Mouse (Mus musculus) hindbrain, embryonic 12.5 days (tissue): ENCODE measurements around the gene Ppp1r12b. TPM values are rescaled to one million over a fixed set of nuclear protein-coding genes. Genes with fewer than 3 reads are reported as not detected.

Source experiments
- ATAC-seq: fragments of 200-750 bp; cut with Nextera tagmentation; 2 replicates; pipeline ENCODE4 v1.8.0; 2017; ENCODE audit warnings: moderate TSS enrichment; ENCODE audit not compliant: low FRiP score
- H3K27ac ChIP-seq: fragments of 300-500 bp; sonication (generic); 2 replicates; pipeline ENCODE4 v1.5.1; 2016; ENCODE audit warnings: mild to moderate bottlenecking
- H3K27me3 ChIP-seq: fragments of 300-500 bp; sonication (generic); 2 replicates; pipeline ENCODE4 v1.6.1; 2016; ENCODE audit warnings: mild to moderate bottlenecking
- H3K36me3 ChIP-seq: fragments of 300-500 bp; sonication (generic); 2 replicates; pipeline ENCODE4 v1.6.1; 2016; ENCODE audit warnings: mild to moderate bottlenecking
- H3K4me1 ChIP-seq: fragments of 300-500 bp; sonication (generic); 2 replicates; pipeline ENCODE4 v1.6.1; 2016
- H3K4me2 ChIP-seq: fragments of 300-500 bp; sonication (generic); replicated peaks from 2 replicates; pipeline ENCODE4 v1.6.1; 2016; ENCODE audit warnings: mild to moderate bottlenecking
- H3K4me3 ChIP-seq: fragments of 300-500 bp; sonication (generic); 2 replicates; pipeline ENCODE4 v1.5.1; 2016; ENCODE audit warnings: mild to moderate bottlenecking
- H3K9ac ChIP-seq: fragments of 300-500 bp; sonication (generic); 2 replicates; pipeline ENCODE4 v1.6.1; 2016; ENCODE audit warnings: mild to moderate bottlenecking, moderate library complexity
- H3K9me3 ChIP-seq: fragments of 300-500 bp; sonication (generic); replicated peaks from 2 replicates; pipeline ENCODE4 v1.6.1; 2016; ENCODE audit warnings: mild to moderate bottlenecking
- WGBS: fragments of 180-500 bp; shearing (Covaris S2); methylation state at CpG from one replicate; pipeline ENCODE4 v1.1.7; 2016; 5-methylcytosine and 5-hydroxymethylcytosine counted together
- polyA plus RNA-seq: library from polyadenylated mRNA; unstranded; fragments of >200 nt; fragmentation: Nextera tagmentation; extraction: Ambion mirVana; gene quantifications from 2 replicates; pipeline ENCODE4 v1.2.1, GENCODE M21; 2016

Gene Ppp1r12b
- 12.7 and 13.2 TPM in 2 replicates for polyA plus RNA-seq

GRCm38 (mm10) chr1:134955637-134956176 is at the start of gene Ppp1r12b:
Gene Ppp1r12b, minus strand, starts transcription at chr1:134955942.
- Histone ChIP-seq H3K27ac (peak within 1 kb of the TSS; percentile 94), H3K4me1 (peaks cover 13% of the 10 kb centered on the region), H3K9ac (peak within 1 kb of the TSS; percentile 83), H3K27me3 (no peaks in the 10 kb centered on the region), H3K36me3 (no peaks in the 10 kb centered on the region), H3K4me3 (peak within 1 kb of the TSS; percentile 81), H3K4me2 (peak within 1 kb of the TSS; percentile 84), H3K9me3 (no peaks in the 10 kb centered on the region)
- ATAC-seq: peak; percentile 99
- WGBS: under 1% methylated on average over 36 of the region's 39 CpGs

GRCm38 (mm10) chr1:135003346-135003745 is 47.6 kb upstream of the Ppp1r12b start:
- peaks cover 4% of the 10 kb centered on the region; the same call in 1 of the 2 replicates for H3K4me1 ChIP-seq
- no peak overlapping the region for H3K4me3 ChIP-seq
- 47% methylated on average over 3 of the region's 4 CpGs for WGBS
- H3K4me2 ChIP-seq: no peak overlapping the region
- H3K27ac ChIP-seq: no peak overlapping the region
- no peak overlapping the region for H3K9ac ChIP-seq
- 0 out of 2 replicates have a peak, but pooled peaks cover under 1% of the 10 kb centered on the region for H3K27me3 ChIP-seq
- no peak for ATAC-seq
- H3K36me3 ChIP-seq: no peaks in the 10 kb centered on the region
- H3K9me3 ChIP-seq: no peaks in the 10 kb centered on the region

GRCm38 (mm10) chr1:135000527-135000926 is 44.8 kb upstream of the Ppp1r12b start:
- no peak overlapping the region for H3K4me3 ChIP-seq
- peaks cover 9% of the 10 kb centered on the region for H3K4me1 ChIP-seq
- H3K4me2 ChIP-seq: no peak overlapping the region
- WGBS: 82% methylated on average over 9 of the region's 9 CpGs
- no peak overlapping the region for H3K9ac ChIP-seq
- no peaks in the 10 kb centered on the region for H3K36me3 ChIP-seq
- no peaks in the 10 kb centered on the region for H3K9me3 ChIP-seq
- no peak for ATAC-seq
- 0 out of 2 replicates have a peak, but pooled peaks cover 5% of the 10 kb centered on the region for H3K27me3 ChIP-seq
- no peak overlapping the region for H3K27ac ChIP-seq

- Histone ChIP-seq H3K9me3 (no peaks in the 10 kb centered on the region), H3K27ac (no peak overlapping the region), H3K36me3 (no peaks in the 10 kb centered on the region), H3K4me3 (no peak overlapping the region), H3K4me1 (peaks cover 9% of the 10 kb centered on the region), H3K4me2 (no peak overlapping the region), H3K27me3 (0 out of 2 replicates have a peak, but pooled peaks cover 14% of the 10 kb centered on the region), H3K9ac (no peak overlapping the region)
- 88% methylated on average over 8 of the region's 8 CpGs for WGBS
- no peak for ATAC-seq
Measured at GRCm38 (mm10) chr1:134998231-134998630, 42.5 kb upstream of the Ppp1r12b start.

GRCm38 (mm10) chr1:134997568-134997967 is 41.8 kb upstream of the Ppp1r12b start:
- ATAC-seq: no peak
- Histone ChIP-seq H3K27me3 (0 out of 2 replicates have a peak, but pooled peaks cover 14% of the 10 kb centered on the region), H3K4me3 (no peak overlapping the region), H3K9ac (no peak overlapping the region), H3K36me3 (no peaks in the 10 kb centered on the region), H3K9me3 (no peaks in the 10 kb centered on the region), H3K4me1 (peaks cover 8% of the 10 kb centered on the region), H3K4me2 (no peak overlapping the region), H3K27ac (no peak overlapping the region)
- WGBS: 84% methylated on average over 5 of the region's 5 CpGs

GRCm38 (mm10) chr1:134996471-134996870 is 40.7 kb upstream of the Ppp1r12b start:
- Histone ChIP-seq H3K4me2 (no peak overlapping the region), H3K36me3 (no peaks in the 10 kb centered on the region), H3K4me3 (no peak overlapping the region), H3K9ac (no peak overlapping the region), H3K27me3 (peaks cover 14% of the 10 kb centered on the region; the same call in 1 of the 2 replicates), H3K27ac (no peak overlapping the region), H3K9me3 (no peaks in the 10 kb centered on the region), H3K4me1 (peaks cover 14% of the 10 kb centered on the region)
- 86% methylated on average over 7 of the region's 7 CpGs for WGBS
- no peak for ATAC-seq

- Histone ChIP-seq H3K4me3 (no peak overlapping the region), H3K4me1 (peaks cover 14% of the 10 kb centered on the region), H3K9me3 (no peaks in the 10 kb centered on the region), H3K36me3 (no peaks in the 10 kb centered on the region), H3K9ac (no peak overlapping the region), H3K4me2 (no peak overlapping the region), H3K27me3 (peaks cover 19% of the 10 kb centered on the region; the same call in 1 of the 2 replicates), H3K27ac (no peak overlapping the region)
- ATAC-seq: no peak
- 33% methylated on average over 1 of the region's 1 CpGs for WGBS
Measured at GRCm38 (mm10) chr1:134995954-134996353, 40.2 kb upstream of the Ppp1r12b start.

- H3K4me3 ChIP-seq: no peak overlapping the region
- H3K4me2 ChIP-seq: no peak overlapping the region
- H3K9me3 ChIP-seq: no peaks in the 10 kb centered on the region
- ATAC-seq: no peak
- no peaks in the 10 kb centered on the region for H3K36me3 ChIP-seq
- no peak overlapping the region for H3K9ac ChIP-seq
- no peak overlapping the region for H3K27ac ChIP-seq
- 58% methylated on average over 4 of the region's 4 CpGs for WGBS
- peaks cover 19% of the 10 kb centered on the region for H3K27me3 ChIP-seq
- peaks cover 14% of the 10 kb centered on the region for H3K4me1 ChIP-seq
Measured at GRCm38 (mm10) chr1:134995437-134995836, 39.7 kb upstream of the Ppp1r12b start.

GRCm38 (mm10) chr1:134994739-134995138 is 39.0 kb upstream of the Ppp1r12b start:
- H3K9ac ChIP-seq: no peak overlapping the region
- peaks cover 14% of the 10 kb centered on the region for H3K4me1 ChIP-seq
- no peak for ATAC-seq
- H3K36me3 ChIP-seq: no peaks in the 10 kb centered on the region
- no peak overlapping the region for H3K4me3 ChIP-seq
- H3K4me2 ChIP-seq: no peak overlapping the region
- H3K27ac ChIP-seq: no peak overlapping the region
- no peaks in the 10 kb centered on the region for H3K9me3 ChIP-seq
- WGBS: 90% methylated on average over 3 of the region's 3 CpGs
- peaks cover 19% of the 10 kb centered on the region for H3K27me3 ChIP-seq

- H3K9ac ChIP-seq: no peak overlapping the region
- H3K4me3 ChIP-seq: no peak overlapping the region
- no peak overlapping the region for H3K4me2 ChIP-seq
- no peaks in the 10 kb centered on the region for H3K9me3 ChIP-seq
- ATAC-seq: no peak
- no peaks in the 10 kb centered on the region for H3K36me3 ChIP-seq
- no peak overlapping the region for H3K27ac ChIP-seq
- H3K27me3 ChIP-seq: peaks cover 20% of the 10 kb centered on the region
- 44% methylated on average over 8 of the region's 8 CpGs for WGBS
- H3K4me1 ChIP-seq: peaks cover 22% of the 10 kb centered on the region
Measured at GRCm38 (mm10) chr1:134992046-134992645, 36.4 kb upstream of the Ppp1r12b start.

- H3K27ac ChIP-seq: no peak overlapping the region
- H3K4me1 ChIP-seq: peaks cover 14% of the 10 kb centered on the region; the same call in 1 of the 2 replicates
- 10% methylated on average over 7 of the region's 7 CpGs for WGBS
- H3K4me3 ChIP-seq: no peak overlapping the region
- H3K9me3 ChIP-seq: no peaks in the 10 kb centered on the region
- no peak overlapping the region for H3K9ac ChIP-seq
- H3K27me3 ChIP-seq: peaks cover 16% of the 10 kb centered on the region
- no peaks in the 10 kb centered on the region for H3K36me3 ChIP-seq
- H3K4me2 ChIP-seq: no peak overlapping the region
- no peak for ATAC-seq
Measured at GRCm38 (mm10) chr1:134989372-134989771, 33.6 kb upstream of the Ppp1r12b start.

- H3K27me3 ChIP-seq: peaks cover 11% of the 10 kb centered on the region
- peak; percentile 61 for ATAC-seq
- peak overlapping the region; percentile 69 for H3K9ac ChIP-seq
- H3K4me1 ChIP-seq: peaks cover 14% of the 10 kb centered on the region; the same call in 1 of the 2 replicates
- H3K36me3 ChIP-seq: no peaks in the 10 kb centered on the region
- WGBS: 9% methylated on average over 14 of the region's 14 CpGs
- no peak overlapping the region for H3K27ac ChIP-seq
- peak overlapping the region; percentile 92 for H3K4me2 ChIP-seq
- H3K4me3 ChIP-seq: peak overlapping the region; percentile 45
- H3K9me3 ChIP-seq: no peaks in the 10 kb centered on the region
Measured at GRCm38 (mm10) chr1:134987962-134988341, 32.2 kb upstream of the Ppp1r12b start.
